Mouse (Mus musculus) midbrain, embryonic 14.5 days (tissue): ENCODE measurements around the gene Apobec3. TPM values are rescaled to one million over a fixed set of nuclear protein-coding genes. Genes with fewer than 3 reads are reported as not detected.

Source experiments
- ATAC-seq: fragments of 200-750 bp; cut with Nextera tagmentation; 2 replicates; pipeline ENCODE4 v1.8.0; 2017; ENCODE audit warnings: moderate number of reproducible peaks, moderate library complexity; ENCODE audit not compliant: low FRiP score, low TSS enrichment
- DNase-seq: peaks from one replicate; pipeline ENCODE4 v3.0.0-alpha.2; 2015
- H3K27ac ChIP-seq: fragments of 300-500 bp; sonication (generic); replicated peaks from 2 replicates; pipeline ENCODE4 v1.5.1; 2014; ENCODE audit warnings: mild to moderate bottlenecking, low read depth, low read length, moderate library complexity
- H3K27me3 ChIP-seq: fragments of 300-500 bp; sonication (generic); 2 replicates; pipeline ENCODE4 v1.6.1; 2014; ENCODE audit warnings: low read length, control low read depth, mixed read lengths; ENCODE audit not compliant: control insufficient read depth, insufficient read depth
- H3K36me3 ChIP-seq: fragments of 300-500 bp; sonication (generic); 2 replicates; pipeline ENCODE4 v1.6.1; 2014; ENCODE audit warnings: low read length, control low read depth; ENCODE audit not compliant: control insufficient read depth, insufficient read depth
- H3K4me1 ChIP-seq: fragments of 300-500 bp; sonication (generic); 2 replicates; pipeline ENCODE4 v1.6.1; 2014; ENCODE audit warnings: mild to moderate bottlenecking, antibody characterized with exemption, low read length, control low read depth; ENCODE audit not compliant: control insufficient read depth, insufficient read depth
- H3K4me2 ChIP-seq: fragments of 300-500 bp; sonication (generic); 2 replicates; pipeline ENCODE4 v1.6.1; 2014; ENCODE audit warnings: mild to moderate bottlenecking, low read length, moderate library complexity
- H3K4me3 ChIP-seq: fragments of 300-500 bp; sonication (generic); replicated peaks from 2 replicates; pipeline ENCODE4 v1.5.1; 2014; ENCODE audit warnings: low read depth, low read length
- H3K9ac ChIP-seq: fragments of 300-500 bp; sonication (generic); replicated peaks from 2 replicates; pipeline ENCODE4 v1.6.1; 2014; ENCODE audit warnings: mild to moderate bottlenecking, low read length, moderate library complexity
- H3K9me3 ChIP-seq: fragments of 300-500 bp; sonication (generic); 2 replicates; pipeline ENCODE4 v1.6.1; 2016; ENCODE audit warnings: low read length, control low read depth, mixed read lengths; ENCODE audit not compliant: control insufficient read depth
- WGBS: fragments of 180-500 bp; shearing (Covaris S2); extraction: QIAGEN DNeasy Blood & Tissue Kit; methylation state at CpG from one replicate; pipeline ENCODE4 v1.1.7; 2014; 5-methylcytosine and 5-hydroxymethylcytosine counted together
- polyA plus RNA-seq: library from polyadenylated mRNA; unstranded; fragments of >200 nt; fragmentation: Nextera tagmentation; extraction: Ambion mirVana; gene quantifications from 2 replicates; pipeline ENCODE4 v1.2.1, GENCODE M21; 2014

The Apobec3 gene
- polyA plus RNA-seq, 1 experiment from 2014 or later: 5.0 TPM

GRCm38 (mm10) chr15:79928316-79928715, 36.9 kb downstream of the Apobec3 start:
- Histone ChIP-seq H3K9me3 (no peaks in the 10 kb centered on the region), H3K27ac (no peak overlapping the region; the same call in 1 of the 2 replicates), H3K4me2 (peak overlapping the region; percentile 75), H3K9ac (0 out of 2 replicates have a peak overlapping the region, but pooled peaks have one; percentile 57), H3K27me3 (peaks cover 4% of the 10 kb centered on the region; the same call in 1 of the 2 replicates), H3K36me3 (no peaks in the 10 kb centered on the region), H3K4me1 (peaks cover 14% of the 10 kb centered on the region), H3K4me3 (peak overlapping the region; percentile 48)
- DNase-seq (no peak), ATAC-seq (no peak)
- WGBS: 89% methylated on average over 3 of the region's 3 CpGs

- no peak overlapping the region for H3K27ac ChIP-seq
- H3K4me2 ChIP-seq: no peak overlapping the region
- WGBS: 78% methylated on average over 2 of the region's 2 CpGs
- no peaks in the 10 kb centered on the region for H3K9me3 ChIP-seq
- no peak overlapping the region for H3K4me3 ChIP-seq
- DNase-seq (no peak), ATAC-seq (no peak)
- no peaks in the 10 kb centered on the region for H3K36me3 ChIP-seq
- peaks cover 8% of the 10 kb centered on the region; the same call in 1 of the 2 replicates for H3K27me3 ChIP-seq
- peaks cover 19% of the 10 kb centered on the region for H3K4me1 ChIP-seq
- no peak overlapping the region for H3K9ac ChIP-seq
These were observed 37.3 kb downstream of the Apobec3 start for GRCm38 (mm10) chr15:79928736-79929135.

GRCm38 (mm10) chr15:79929734-79930133, 38.3 kb downstream of the Apobec3 start:
- H3K27me3 ChIP-seq: peaks cover 9% of the 10 kb centered on the region; the same call in 1 of the 2 replicates
- no peaks in the 10 kb centered on the region for H3K36me3 ChIP-seq
- H3K9ac ChIP-seq: no peak overlapping the region
- 88% methylated on average over 3 of the region's 3 CpGs for WGBS
- ATAC-seq (no peak), DNase-seq (no peak)
- H3K4me3 ChIP-seq: no peak overlapping the region
- peaks cover 27% of the 10 kb centered on the region for H3K4me1 ChIP-seq
- no peaks in the 10 kb centered on the region for H3K9me3 ChIP-seq
- H3K27ac ChIP-seq: no peak overlapping the region
- no peak overlapping the region for H3K4me2 ChIP-seq

GRCm38 (mm10) chr15:79931496-79932141, 40.2 kb downstream of the Apobec3 start:
- no peak for ATAC-seq
- Histone ChIP-seq H3K4me2 (peak overlapping the region; percentile 79), H3K27ac (no peak overlapping the region), H3K9ac (no peak overlapping the region), H3K9me3 (no peaks in the 10 kb centered on the region), H3K36me3 (no peaks in the 10 kb centered on the region), H3K27me3 (peaks cover 9% of the 10 kb centered on the region; the same call in 1 of the 2 replicates), H3K4me1 (peaks cover 29% of the 10 kb centered on the region), H3K4me3 (peak overlapping the region; percentile 57)
- DNase-seq: peak; percentile 16
- 18% methylated on average over 13 of the region's 13 CpGs for WGBS

GRCm38 (mm10) chr15:79932323-79932987, 41.0 kb downstream of the Apobec3 start:
- H3K9me3 ChIP-seq: no peaks in the 10 kb centered on the region
- H3K36me3 ChIP-seq: no peaks in the 10 kb centered on the region
- H3K9ac ChIP-seq: peak overlapping the region; percentile 63
- peak overlapping the region; percentile 57 for H3K4me3 ChIP-seq
- H3K27me3 ChIP-seq: peaks cover 9% of the 10 kb centered on the region; the same call in 1 of the 2 replicates
- H3K27ac ChIP-seq: 0 out of 2 replicates have a peak overlapping the region, but pooled peaks have one; percentile 13
- H3K4me1 ChIP-seq: peaks cover 25% of the 10 kb centered on the region
- DNase-seq: peak; percentile 93
- H3K4me2 ChIP-seq: peak overlapping the region; percentile 79
- peak; percentile 48; the same call in 1 of the 2 replicates for ATAC-seq
- WGBS: under 1% methylated on average over 62 of the region's 62 CpGs

- peaks cover 9% of the 10 kb centered on the region; the same call in 1 of the 2 replicates for H3K27me3 ChIP-seq
- 5% methylated on average over 22 of the region's 22 CpGs for WGBS
- H3K27ac ChIP-seq: no peak overlapping the region
- ATAC-seq: peak; percentile 27; the same call in 1 of the 2 replicates
- H3K9me3 ChIP-seq: no peaks in the 10 kb centered on the region
- peak overlapping the region; percentile 79 for H3K4me2 ChIP-seq
- peak overlapping the region; percentile 57 for H3K4me3 ChIP-seq
- no peak for DNase-seq
- H3K4me1 ChIP-seq: peaks cover 23% of the 10 kb centered on the region
- no peak overlapping the region for H3K9ac ChIP-seq
- H3K36me3 ChIP-seq: no peaks in the 10 kb centered on the region
These were observed 41.7 kb downstream of the Apobec3 start for GRCm38 (mm10) chr15:79933052-79933669.

GRCm38 (mm10) chr15:79933670-79934514, 42.4 kb downstream of the Apobec3 start:
- no peaks in the 10 kb centered on the region for H3K9me3 ChIP-seq
- peaks cover 23% of the 10 kb centered on the region for H3K4me1 ChIP-seq
- H3K4me2 ChIP-seq: peak overlapping the region; percentile 43
- H3K9ac ChIP-seq: no peak overlapping the region
- DNase-seq: peak; percentile 44
- ATAC-seq: no peak
- no peak overlapping the region for H3K27ac ChIP-seq
- peak overlapping the region; percentile 57; the same call in 1 of the 2 replicates for H3K4me3 ChIP-seq
- H3K27me3 ChIP-seq: peaks cover 9% of the 10 kb centered on the region; the same call in 1 of the 2 replicates
- H3K36me3 ChIP-seq: no peaks in the 10 kb centered on the region
- WGBS: 2% methylated on average over 22 of the region's 22 CpGs

- DNase-seq: peak; percentile 50
- no peak overlapping the region for H3K9ac ChIP-seq
- WGBS: under 1% methylated on average over 10 of the region's 10 CpGs
These were observed 43.3 kb downstream of the Apobec3 start for GRCm38 (mm10) chr15:79934776-79935175.

More at GRCm38 (mm10) chr15:79934776-79935175, 43.3 kb downstream of the Apobec3 start:
- Histone ChIP-seq H3K36me3 (no peaks in the 10 kb centered on the region), H3K4me2 (peak overlapping the region; percentile 43), H3K27me3 (peaks cover 9% of the 10 kb centered on the region; the same call in 1 of the 2 replicates), H3K9me3 (no peaks in the 10 kb centered on the region), H3K27ac (no peak overlapping the region), H3K4me1 (peaks cover 23% of the 10 kb centered on the region), H3K4me3 (0 out of 2 replicates have a peak overlapping the region, but pooled peaks have one; percentile 2)
- no peak for ATAC-seq
